Mouse (Mus musculus) B cell, adult 2 months (primary cell): ENCODE data around the gene Gm10271.
A peak's percentile ranks its signal among the peaks of the same experiment; 100 is the strongest.

Experiments used
- DNase-seq, 2 experiments: peaks; one replicate each; pipeline ENCODE4 v3.0.0; 2022

Gm10271 gene

GRCm38 (mm10) chr10:116972509-116972908 lies at the start of gene Gm10271:
TSS of gene Gm10271 (minus strand) at chr10:116972609.
- no peak for DNase-seq

GRCm38 (mm10) chr10:117021020-117021754 lies 48.8 kb upstream of the Gm10271 start:
- no peak for DNase-seq

GRCm38 (mm10) chr10:117018281-117018840 lies 46.0 kb upstream of the Gm10271 start:
- no peak for DNase-seq

- no peak for DNase-seq
Measured at GRCm38 (mm10) chr10:117014565-117014964, 42.2 kb upstream of the Gm10271 start.

GRCm38 (mm10) chr10:117013689-117014390 lies 41.4 kb upstream of the Gm10271 start:
- DNase-seq = no peak

- no peak for DNase-seq
Measured at GRCm38 (mm10) chr10:117011047-117011446, 38.6 kb upstream of the Gm10271 start.

GRCm38 (mm10) chr10:117009691-117010090 lies 37.3 kb upstream of the Gm10271 start:
- no peak for DNase-seq

- DNase-seq = no peak
Measured at GRCm38 (mm10) chr10:117005707-117006464, 33.5 kb upstream of the Gm10271 start.

- DNase-seq = no peak
Measured at GRCm38 (mm10) chr10:117004695-117005094, 32.3 kb upstream of the Gm10271 start.

GRCm38 (mm10) chr10:117000975-117001374 lies 28.6 kb upstream of the Gm10271 start:
- DNase-seq = no peak

- no peak for DNase-seq
Measured at GRCm38 (mm10) chr10:116998716-116999455, 26.5 kb upstream of the Gm10271 start.

GRCm38 (mm10) chr10:116996236-116996600 lies 23.8 kb upstream of the Gm10271 start:
- DNase-seq = no peak

- no peak for DNase-seq
Measured at GRCm38 (mm10) chr10:116995584-116996235, 23.3 kb upstream of the Gm10271 start.

- DNase-seq = no peak
Measured at GRCm38 (mm10) chr10:116995162-116995561, 22.8 kb upstream of the Gm10271 start.

GRCm38 (mm10) chr10:116993971-116994370 lies 21.6 kb upstream of the Gm10271 start:
- DNase-seq = no peak

GRCm38 (mm10) chr10:116986264-116987082 lies 14.1 kb upstream of the Gm10271 start, which contains the start of gene Best3:
TSS of gene Best3 (plus strand) at chr10:116986314.
- no peak for DNase-seq

GRCm38 (mm10) chr10:116984836-116985235 lies 12.4 kb upstream of the Gm10271 start:
- no peak for DNase-seq

GRCm38 (mm10) chr10:116982526-116982925 lies 10.1 kb upstream of the Gm10271 start:
- no peak for DNase-seq

GRCm38 (mm10) chr10:116980888-116981287 lies 8.5 kb upstream of the Gm10271 start:
- DNase-seq = peak; percentile 37 to 47

GRCm38 (mm10) chr10:116980273-116980672 lies 7.9 kb upstream of the Gm10271 start:
- no peak for DNase-seq

GRCm38 (mm10) chr10:116978841-116979240 lies 6.4 kb upstream of the Gm10271 start:
- no peak for DNase-seq
